Mouse (Mus musculus): ENCODE data around the gene Gm7903.
"Not testable (repeated sequence)": the region's sequence is repeated elsewhere in the genome, so short reads cannot be mapped to it uniquely, and the experiment has no call there.

The Gm7903 gene

GRCm38 (mm10) chrX:135433535-135433934, at the start of gene Gm7903:
TSS of gene Gm7903 (plus strand) at chrX:135433835.
- DNase-seq (ENCODE audit: low spot score) = not testable (repeated sequence)

- not testable (repeated sequence) for DNase-seq (ENCODE audit: low spot score)
Observed at GRCm38 (mm10) chrX:135403578-135403977, 30.1 kb upstream of the Gm7903 start.

GRCm38 (mm10) chrX:135421203-135421602, 12.4 kb upstream of the Gm7903 start:
- DNase-seq (ENCODE audit: low spot score) = not testable (repeated sequence)

- not testable (repeated sequence) for DNase-seq (ENCODE audit: low spot score)
Observed at GRCm38 (mm10) chrX:135421824-135422223, 11.8 kb upstream of the Gm7903 start.

- DNase-seq (ENCODE audit: low spot score) = not testable (repeated sequence)
Observed at GRCm38 (mm10) chrX:135422473-135422872, 11.2 kb upstream of the Gm7903 start.

GRCm38 (mm10) chrX:135464160-135464559, 30.5 kb downstream of the Gm7903 start:
- not testable (repeated sequence) for DNase-seq (ENCODE audit: low spot score)

- DNase-seq (ENCODE audit: low spot score) = not testable (repeated sequence)
Observed at GRCm38 (mm10) chrX:135481902-135482301, 48.3 kb downstream of the Gm7903 start.

GRCm38 (mm10) chrX:135483183-135483582, 49.5 kb downstream of the Gm7903 start:
- not testable (repeated sequence) for DNase-seq (ENCODE audit: low spot score)
